Mouse (Mus musculus) urinary bladder, adult 2 months (tissue): ENCODE measurements at regions not wholly inside any gene's neighbourhood (a gene's known extent, or its start where the extent isn't known, plus 50 kb on each side); places are given as distances from the start of the nearest gene placed in this dataset.

ENCODE experiments used
- DNase-seq: peaks from one replicate; pipeline ENCODE4 v3.0.0; 2022; ENCODE audit warnings: low spot score

DNA sequence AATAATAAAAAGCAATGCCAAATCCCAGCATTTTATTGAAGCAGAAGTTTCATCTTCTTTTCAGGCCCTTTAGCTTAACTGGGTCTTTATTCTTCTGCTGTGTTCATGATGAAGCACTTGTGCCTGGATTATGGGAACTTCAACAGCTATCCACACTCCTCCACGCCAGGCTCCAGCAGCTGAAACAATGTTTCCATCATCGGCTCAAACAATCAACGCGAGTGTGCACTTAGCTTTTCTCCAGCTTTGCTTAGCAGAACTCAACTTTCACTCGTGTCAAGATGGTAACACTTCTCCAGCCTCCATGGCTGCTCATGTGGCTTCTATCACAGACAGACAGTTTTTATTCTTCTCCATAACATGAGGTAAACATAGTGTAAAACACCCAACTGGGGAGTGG, 143.8 kb upstream of the Mdm1 start:
- no peak for DNase-seq

GRCm38 (mm10) chr10:118000591-118000990, 141.0 kb upstream of the Mdm1 start:
- no peak for DNase-seq

DNA sequence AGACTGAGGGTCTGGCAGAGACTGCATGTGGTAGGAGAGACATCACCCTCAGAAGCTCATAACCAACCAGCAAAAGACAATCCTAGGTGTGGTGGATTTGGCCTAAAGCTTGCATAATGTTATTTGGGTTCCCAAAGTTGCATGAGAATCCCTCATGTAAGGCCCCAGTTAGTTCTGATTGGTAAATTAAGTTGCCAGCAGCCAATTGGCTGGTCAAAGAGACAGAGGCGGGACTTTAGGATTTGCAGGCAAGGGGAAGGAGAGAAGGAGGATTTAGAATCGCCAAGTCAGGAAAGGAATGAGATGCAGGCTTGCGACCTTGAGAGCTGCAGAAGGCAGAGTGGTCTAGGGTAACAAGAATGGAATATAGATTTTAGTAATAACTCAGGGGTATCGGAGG, 140.1 kb upstream of the Mdm1 start:
- DNase-seq, result no peak

DNA sequence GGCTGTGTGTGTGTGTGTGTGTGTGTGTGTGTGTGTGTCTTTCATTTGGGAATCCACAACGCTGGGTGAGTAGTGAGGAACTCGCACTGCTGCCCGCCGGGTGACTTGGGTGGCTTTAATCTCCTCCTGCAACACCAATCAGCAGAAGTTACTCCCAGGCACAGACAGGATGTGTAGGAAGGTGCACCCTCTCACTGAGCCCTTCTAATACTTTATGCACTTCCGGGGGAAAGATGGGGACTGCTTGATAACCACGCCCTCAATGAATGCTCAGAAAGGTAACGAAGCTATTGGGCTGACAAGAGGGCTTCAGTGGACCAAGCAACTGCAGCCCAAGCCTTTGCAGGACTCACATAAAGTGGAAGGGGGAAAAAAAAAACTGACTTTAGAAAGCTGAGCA, 139.6 kb upstream of the Mdm1 start:
- DNase-seq, result no peak

DNA sequence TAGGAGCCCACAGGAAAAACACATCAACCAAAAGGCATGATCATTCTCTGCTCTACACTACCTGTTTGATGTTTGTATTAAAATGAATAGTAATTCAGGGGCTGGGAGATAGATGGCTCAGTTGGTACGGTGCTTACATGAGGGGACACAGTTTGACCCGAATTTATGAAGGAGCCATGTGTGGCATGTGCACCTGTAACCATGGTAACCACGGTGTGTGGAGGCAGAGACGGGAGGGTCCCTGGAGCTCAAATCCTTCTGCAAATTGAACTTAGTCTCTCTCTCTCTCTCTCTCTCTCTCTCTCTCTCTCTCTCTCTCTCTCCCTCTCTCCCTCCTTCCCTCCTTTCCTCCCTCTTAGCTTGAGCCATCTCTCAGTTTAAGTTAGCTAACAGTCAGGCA, 139.1 kb upstream of the Mdm1 start:
- DNase-seq, result no peak

- DNase-seq, result no peak
These were observed 138.4 kb upstream of the Mdm1 start for GRCm38 (mm10) chr10:118003179-118003578.

GRCm38 (mm10) chr10:118003739-118004361, 137.8 kb upstream of the Mdm1 start:
- no peak for DNase-seq

DNA sequence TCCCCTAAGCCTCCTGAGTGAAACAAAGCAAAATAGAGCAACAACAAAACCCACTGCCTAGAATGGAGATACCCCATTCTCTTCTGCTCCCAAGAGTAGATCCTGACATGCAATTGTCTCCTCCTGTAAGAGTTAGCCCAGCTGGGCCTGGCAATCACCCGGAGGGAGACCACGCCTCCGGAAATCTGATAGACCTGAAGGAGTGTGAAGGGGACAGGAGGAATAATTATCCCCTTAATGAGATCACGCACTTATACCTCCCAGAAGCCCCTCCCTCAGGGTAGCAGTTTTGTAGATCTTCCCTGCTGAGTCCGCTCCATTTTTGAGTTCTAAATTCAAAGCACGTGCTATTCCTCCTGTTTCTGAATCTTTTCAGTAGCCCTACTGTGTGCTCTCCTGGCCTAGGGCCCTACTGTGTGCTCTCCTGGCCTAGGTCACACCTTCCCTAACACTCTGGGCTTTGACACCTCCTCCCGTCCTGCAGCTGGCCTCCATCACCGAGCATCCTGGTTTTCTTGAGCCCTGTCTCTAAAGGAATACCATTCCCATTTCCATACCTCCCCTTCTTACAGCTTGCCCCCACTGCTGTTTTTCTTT, 137.2 kb upstream of the Mdm1 start:
- no peak for DNase-seq

GRCm38 (mm10) chr10:118006827-118007550, 134.6 kb upstream of the Mdm1 start:
- DNase-seq, result no peak

GRCm38 (mm10) chr10:118007846-118008245, 133.8 kb upstream of the Mdm1 start:
- no peak for DNase-seq

GRCm38 (mm10) chr10:118011687-118012567, 129.7 kb upstream of the Mdm1 start:
- no peak for DNase-seq

- DNase-seq, result no peak
These were observed 112.8 kb upstream of the Mdm1 start for GRCm38 (mm10) chr10:118028831-118029230.

DNA sequence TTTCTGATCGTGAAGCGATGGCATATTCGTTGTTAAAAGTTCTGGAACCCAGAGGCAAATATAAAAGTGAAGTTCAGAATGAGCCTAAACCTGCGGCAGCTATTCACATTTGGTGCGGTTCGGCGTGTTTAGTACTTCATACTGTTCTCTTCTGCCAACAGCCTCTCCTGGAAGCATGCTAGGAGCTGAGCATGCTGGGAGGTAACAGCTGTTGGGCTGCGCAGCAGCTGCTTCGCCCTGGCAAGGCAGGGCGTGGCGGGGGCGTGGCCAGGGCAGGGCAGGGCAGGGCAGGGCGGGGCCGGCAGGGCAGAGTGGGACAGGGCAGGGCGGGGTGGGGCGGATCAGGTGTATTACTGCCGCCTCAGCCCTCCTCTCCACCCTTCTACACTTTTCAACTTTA, 107.2 kb upstream of the Mdm1 start:
- no peak for DNase-seq

DNA sequence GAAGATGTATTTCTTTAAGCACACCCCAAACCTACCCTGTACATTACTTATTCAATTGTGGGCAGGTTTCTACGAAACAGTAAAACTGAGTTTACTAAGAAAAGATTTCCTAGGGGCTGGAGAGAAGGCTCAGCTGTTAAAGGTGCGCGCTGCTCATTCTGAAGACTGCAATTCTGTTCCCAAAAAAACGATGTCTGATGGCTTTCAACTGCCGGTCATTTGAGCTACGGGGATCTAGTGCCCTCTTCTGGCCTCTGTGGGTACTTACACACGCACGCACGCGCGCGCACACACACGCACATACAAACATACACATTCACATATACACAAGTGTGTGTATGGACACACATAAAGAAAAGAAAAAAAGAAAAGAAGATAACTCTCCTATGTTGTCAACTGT, 106.6 kb upstream of the Mdm1 start:
- DNase-seq, result no peak

DNA sequence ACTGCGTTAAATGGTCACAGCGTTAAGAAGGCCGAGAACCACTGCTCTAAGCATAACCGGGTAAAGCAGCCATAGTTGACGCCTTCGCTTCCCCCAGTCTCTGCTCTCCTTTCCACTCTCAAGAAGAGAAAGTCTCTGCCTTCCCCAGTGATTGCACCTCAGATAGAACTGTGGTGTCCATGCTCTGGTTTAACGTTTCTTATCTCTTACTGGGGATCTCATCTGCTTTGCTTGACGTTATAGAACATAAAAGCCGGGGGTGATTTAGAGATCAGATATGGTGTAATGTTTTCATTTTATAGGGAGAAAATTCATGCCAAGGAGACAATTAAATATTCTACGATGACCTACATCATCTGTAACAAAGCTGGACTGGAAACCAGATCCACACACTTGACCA, 103.1 kb upstream of the Mdm1 start:
- DNase-seq, result no peak

DNA sequence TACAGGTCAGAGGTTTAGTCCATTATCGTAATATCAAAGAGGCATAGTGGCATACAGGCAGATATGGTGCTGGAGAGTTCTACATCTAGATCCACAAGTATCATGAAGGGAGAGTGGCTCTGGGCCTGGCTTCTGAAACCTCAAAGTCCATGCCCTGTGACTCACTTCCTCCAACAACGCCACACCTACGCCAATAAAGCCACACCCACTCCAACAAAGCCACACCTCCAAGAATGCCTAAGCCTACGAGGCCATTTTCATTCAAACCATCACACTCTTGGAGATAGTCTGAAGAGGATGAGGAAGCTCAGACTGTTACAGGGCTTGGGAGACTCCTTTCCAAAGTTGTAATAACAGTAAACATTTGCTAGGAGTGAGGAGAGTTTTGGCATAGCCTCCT, 102.6 kb upstream of the Mdm1 start:
- no peak for DNase-seq

- no peak for DNase-seq
These were observed 100.5 kb upstream of the Mdm1 start for GRCm38 (mm10) chr10:118041068-118041467.

DNA sequence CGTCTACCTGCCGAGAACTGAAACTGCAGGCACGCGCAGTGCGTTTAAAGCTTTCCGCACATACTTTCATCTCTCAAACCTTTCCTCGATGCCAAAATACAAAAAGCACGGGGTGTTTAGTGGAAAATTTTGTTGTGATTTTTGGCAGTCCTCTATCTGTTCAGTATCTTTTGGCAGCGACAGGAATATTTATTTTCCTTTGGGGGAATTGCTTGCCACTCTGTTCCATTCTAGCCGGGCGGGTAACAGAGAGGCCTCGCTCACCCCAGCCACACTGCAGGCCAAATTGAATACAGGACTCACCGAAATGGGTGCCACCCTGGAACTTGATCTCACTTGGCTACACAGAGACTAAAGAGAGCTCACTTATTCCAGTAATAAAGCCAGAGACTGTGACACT, 97.8 kb upstream of the Mdm1 start:
- DNase-seq, result no peak

- DNase-seq, result no peak
These were observed 96.8 kb upstream of the Mdm1 start for GRCm38 (mm10) chr10:118044840-118045239.

DNA sequence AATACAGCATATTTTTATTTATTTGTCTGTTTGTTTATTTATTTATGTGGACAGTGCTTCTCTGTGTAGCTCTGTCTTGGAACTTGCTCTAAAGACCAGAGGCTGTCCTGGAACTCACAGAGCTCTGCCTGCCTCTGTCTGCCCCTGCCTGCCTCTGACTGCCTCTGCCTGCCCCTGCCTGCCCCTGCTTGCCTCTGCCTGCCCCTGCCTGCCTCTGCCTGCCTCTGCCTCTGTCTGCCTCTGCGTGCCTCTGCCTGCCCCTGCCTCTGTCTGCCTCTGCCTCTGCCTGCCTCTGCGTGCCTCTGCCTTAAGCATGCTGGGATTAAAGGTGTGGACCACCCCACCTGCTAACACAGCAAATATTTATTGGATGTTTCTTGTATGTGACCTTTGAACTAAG, 96.2 kb upstream of the Mdm1 start:
- DNase-seq, result no peak

- no peak for DNase-seq
These were observed 95.3 kb upstream of the Mdm1 start for GRCm38 (mm10) chr10:118046328-118046727.

GRCm38 (mm10) chr10:118046831-118047230, 94.8 kb upstream of the Mdm1 start:
- no peak for DNase-seq
